Mouse (Mus musculus) embryonic facial prominence, embryonic 14.5 days (tissue): ENCODE measurements around the gene Gm21964. TPM values are rescaled to one million over a fixed set of nuclear protein-coding genes. Genes with fewer than 3 reads are reported as not detected.
A peak's percentile ranks its signal among the peaks of the same experiment; 100 is the strongest.

Experiments used
- ATAC-seq: fragments of 200-750 bp; cut with Nextera tagmentation; 2 replicates; pipeline ENCODE4 v1.8.0; 2017; ENCODE audit warnings: low read depth, moderate number of reproducible peaks, moderate TSS enrichment
- DNase-seq: peaks from one replicate; pipeline ENCODE4 v3.0.0-alpha.2; 2015; ENCODE audit warnings: low spot score
- H3K27ac ChIP-seq: fragments of 300-500 bp; sonication (generic); replicated peaks from 2 replicates; pipeline ENCODE4 v1.5.1; 2014; ENCODE audit warnings: low read depth, mild to moderate bottlenecking, low read length, moderate library complexity
- H3K27me3 ChIP-seq: fragments of 300-500 bp; sonication (generic); replicated peaks from 2 replicates; pipeline ENCODE4 v1.6.1; 2014; ENCODE audit warnings: low read length; ENCODE audit not compliant: control insufficient read depth, insufficient read depth
- H3K36me3 ChIP-seq: fragments of 300-500 bp; sonication (generic); 2 replicates; pipeline ENCODE4 v1.6.1; 2014; ENCODE audit warnings: low read length, mixed read lengths; ENCODE audit not compliant: control insufficient read depth, insufficient read depth
- H3K4me1 ChIP-seq: fragments of 300-500 bp; sonication (generic); 2 replicates; pipeline ENCODE4 v1.6.1; 2014; ENCODE audit warnings: antibody characterized with exemption, low read length; ENCODE audit not compliant: control insufficient read depth, insufficient read depth
- H3K4me2 ChIP-seq: fragments of 300-500 bp; sonication (generic); 2 replicates; pipeline ENCODE4 v1.6.1; 2014; ENCODE audit warnings: low read depth, mild to moderate bottlenecking, low read length, moderate library complexity, mixed read lengths
- H3K4me3 ChIP-seq: fragments of 300-500 bp; sonication (generic); 2 replicates; pipeline ENCODE4 v1.5.1; 2014; ENCODE audit warnings: low read depth, mild to moderate bottlenecking, low read length
- H3K9ac ChIP-seq: fragments of 300-500 bp; sonication (generic); 2 replicates; pipeline ENCODE4 v1.6.1; 2014; ENCODE audit warnings: low read depth, mild to moderate bottlenecking, low read length, moderate library complexity, mixed read lengths
- H3K9me3 ChIP-seq: fragments of 300-500 bp; sonication (generic); 2 replicates; pipeline ENCODE4 v1.6.1; 2016; ENCODE audit warnings: low read length; ENCODE audit not compliant: control insufficient read depth
- WGBS: fragments of 180-500 bp; shearing (Covaris S2); extraction: QIAGEN DNeasy Blood & Tissue Kit; methylation state at CpG from one replicate; pipeline ENCODE4 v1.1.7; 2014; 5-methylcytosine and 5-hydroxymethylcytosine counted together
- polyA plus RNA-seq: library from polyadenylated mRNA; unstranded; fragments of >200 nt; fragmentation: Nextera tagmentation; extraction: Ambion mirVana; gene quantifications from 2 replicates; pipeline ENCODE4 v1.2.1, GENCODE M21; 2014

Gene Gm21964
- polyA plus RNA-seq = not detected in 2 replicates

DNA sequence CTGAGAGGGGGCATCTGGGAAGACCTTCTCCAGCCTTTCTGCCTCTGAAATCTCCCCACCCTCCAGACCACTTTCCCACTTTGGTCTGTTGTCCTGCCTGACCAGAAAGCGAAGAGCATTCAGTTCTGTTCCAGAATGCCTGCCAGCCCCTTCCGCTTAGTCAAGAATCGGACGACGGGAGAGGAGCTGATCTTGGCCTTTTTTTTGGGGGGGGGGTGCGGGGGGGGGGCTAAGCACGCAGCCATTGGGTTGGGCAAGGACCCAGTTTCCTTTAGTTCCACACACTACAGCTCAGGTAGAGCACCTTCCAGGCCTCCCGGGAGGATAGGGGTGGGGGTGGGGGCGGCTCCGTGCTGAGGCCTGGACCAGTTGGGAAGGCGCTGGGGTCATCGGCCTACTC, at the start of gene Gm21964:
Gene Gm21964, plus strand, starts transcription at position 301 of the 400 bp plus-strand sequence.
- H3K4me1 ChIP-seq = no peaks in the 10 kb centered on the region
- no peaks in the 10 kb centered on the region for H3K36me3 ChIP-seq
- DNase-seq (no peak), ATAC-seq (no peak)
- no peaks in the 10 kb centered on the region for H3K9me3 ChIP-seq
- no peak within 1 kb of the TSS for H3K4me3 ChIP-seq
- H3K9ac ChIP-seq = no peak within 1 kb of the TSS
- no peak within 1 kb of the TSS for H3K4me2 ChIP-seq
- no peak within 1 kb of the TSS for H3K27ac ChIP-seq
- 82% methylated on average over 8 of the region's 12 CpGs for WGBS
- no peaks in the 10 kb centered on the region for H3K27me3 ChIP-seq

DNA sequence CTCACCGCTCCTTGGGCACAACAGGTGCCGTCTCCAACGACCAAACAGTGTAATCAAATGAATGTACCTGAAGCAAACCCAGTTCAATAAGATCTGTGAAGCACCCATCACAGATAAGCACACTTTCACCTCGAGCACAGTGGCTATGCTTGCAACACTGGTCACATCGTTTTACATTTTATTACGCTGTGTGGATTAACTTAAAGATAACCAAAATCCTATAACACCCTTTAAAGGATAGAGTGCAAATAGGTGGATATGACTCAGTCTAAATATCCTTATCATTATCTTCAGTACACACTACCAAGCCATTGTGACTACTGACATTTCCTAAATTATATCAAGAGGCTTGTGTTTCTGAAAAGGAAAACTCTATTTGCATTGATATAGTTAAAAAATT, 49.8 kb upstream of the Gm21964 start:
- no peak overlapping the region for H3K9ac ChIP-seq
- ATAC-seq (no peak), DNase-seq (no peak)
- H3K36me3 ChIP-seq = no peaks in the 10 kb centered on the region
- H3K9me3 ChIP-seq = no peaks in the 10 kb centered on the region
- no peak overlapping the region for H3K4me3 ChIP-seq
- WGBS = 81% methylated on average over 6 of the region's 6 CpGs
- no peaks in the 10 kb centered on the region for H3K4me1 ChIP-seq
- H3K4me2 ChIP-seq = no peak overlapping the region
- H3K27ac ChIP-seq = no peak overlapping the region
- no peaks in the 10 kb centered on the region for H3K27me3 ChIP-seq

- no peak overlapping the region for H3K27ac ChIP-seq
- ATAC-seq (no peak), DNase-seq (no peak)
- WGBS = 76% methylated on average over 8 of the region's 8 CpGs
- no peak overlapping the region for H3K4me3 ChIP-seq
- H3K4me2 ChIP-seq = no peak overlapping the region
- H3K9ac ChIP-seq = no peak overlapping the region
- no peaks in the 10 kb centered on the region for H3K4me1 ChIP-seq
- no peaks in the 10 kb centered on the region for H3K36me3 ChIP-seq
- H3K27me3 ChIP-seq = no peaks in the 10 kb centered on the region
- no peaks in the 10 kb centered on the region; the same call in 1 of the 2 replicates for H3K9me3 ChIP-seq
Observed at GRCm38 (mm10) chr8:110058207-110058606, 42.8 kb upstream of the Gm21964 start.

- Histone ChIP-seq H3K27me3 (no peaks in the 10 kb centered on the region), H3K36me3 (no peaks in the 10 kb centered on the region), H3K27ac (no peak overlapping the region), H3K4me2 (no peak overlapping the region), H3K4me3 (no peak overlapping the region), H3K4me1 (no peaks in the 10 kb centered on the region), H3K9ac (no peak overlapping the region), H3K9me3 (no peaks in the 10 kb centered on the region; the same call in 1 of the 2 replicates)
- no peak for DNase-seq
- ATAC-seq = no peak
- 83% methylated on average over 9 of the region's 9 CpGs for WGBS
Observed at GRCm38 (mm10) chr8:110064161-110064560, 36.8 kb upstream of the Gm21964 start.

DNA sequence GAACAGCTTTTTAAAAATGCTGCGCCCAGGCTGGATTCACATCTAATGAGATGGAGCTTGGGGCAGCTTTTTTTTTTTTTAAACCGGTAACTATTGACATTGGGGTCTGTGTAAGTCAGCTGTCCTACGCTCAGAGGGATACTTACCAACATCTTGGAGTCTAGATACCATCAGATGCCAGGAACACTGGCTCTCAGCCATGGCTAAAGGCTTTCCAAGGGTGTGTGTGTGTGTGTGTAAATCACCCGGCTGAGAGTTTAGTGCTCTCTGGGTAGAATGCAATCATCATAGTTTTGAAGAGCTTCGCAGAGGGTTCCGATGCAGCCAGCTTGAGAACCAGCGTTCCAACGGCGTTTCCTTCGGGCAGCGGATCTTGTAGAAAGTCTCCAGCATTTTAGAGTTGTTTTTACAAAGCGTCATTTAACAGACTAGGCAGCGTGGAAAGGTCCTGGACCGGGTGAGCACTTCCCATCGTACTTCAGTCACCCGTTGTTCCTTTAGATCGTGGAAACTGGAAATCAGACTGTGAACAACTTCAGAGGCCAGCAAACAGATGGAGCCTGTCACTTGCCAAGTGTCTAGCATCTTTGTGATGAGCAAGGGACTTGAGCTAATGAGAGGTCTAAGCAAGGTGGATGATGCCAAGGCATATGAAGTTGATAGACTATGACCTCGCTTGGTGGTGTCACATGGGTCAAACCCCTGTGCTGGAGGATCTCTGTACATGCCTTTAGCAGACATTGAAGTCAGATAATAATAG, 36.2 kb upstream of the Gm21964 start:
- 89% methylated on average over 18 of the region's 18 CpGs for WGBS
- no peaks in the 10 kb centered on the region for H3K4me1 ChIP-seq
- no peak overlapping the region for H3K4me3 ChIP-seq
- H3K27me3 ChIP-seq = no peaks in the 10 kb centered on the region
- DNase-seq (no peak), ATAC-seq (no peak)
- no peaks in the 10 kb centered on the region; the same call in 1 of the 2 replicates for H3K9me3 ChIP-seq
- H3K4me2 ChIP-seq = no peak overlapping the region
- no peaks in the 10 kb centered on the region for H3K36me3 ChIP-seq
- H3K9ac ChIP-seq = no peak overlapping the region
- no peak overlapping the region for H3K27ac ChIP-seq

- H3K4me2 ChIP-seq = no peak overlapping the region
- no peak overlapping the region for H3K4me3 ChIP-seq
- no peaks in the 10 kb centered on the region for H3K4me1 ChIP-seq
- 80% methylated on average over 4 of the region's 4 CpGs for WGBS
- no peaks in the 10 kb centered on the region for H3K27me3 ChIP-seq
- no peak overlapping the region for H3K9ac ChIP-seq
- no peak for DNase-seq
- no peaks in the 10 kb centered on the region; the same call in 1 of the 2 replicates for H3K9me3 ChIP-seq
- H3K27ac ChIP-seq = no peak overlapping the region
- no peak for ATAC-seq
- no peaks in the 10 kb centered on the region for H3K36me3 ChIP-seq
Observed at GRCm38 (mm10) chr8:110065676-110066075, 35.3 kb upstream of the Gm21964 start.

GRCm38 (mm10) chr8:110069706-110070105, 31.3 kb upstream of the Gm21964 start:
- no peak for DNase-seq
- no peak overlapping the region for H3K4me2 ChIP-seq
- no peaks in the 10 kb centered on the region for H3K27me3 ChIP-seq
- no peak overlapping the region for H3K4me3 ChIP-seq
- no peak overlapping the region for H3K9ac ChIP-seq
- H3K9me3 ChIP-seq = 0 out of 2 replicates have a peak, but pooled peaks cover 3% of the 10 kb centered on the region
- H3K36me3 ChIP-seq = no peaks in the 10 kb centered on the region
- no peaks in the 10 kb centered on the region for H3K4me1 ChIP-seq
- ATAC-seq = no peak
- WGBS = 75% methylated on average over 4 of the region's 4 CpGs
- H3K27ac ChIP-seq = no peak overlapping the region

DNA sequence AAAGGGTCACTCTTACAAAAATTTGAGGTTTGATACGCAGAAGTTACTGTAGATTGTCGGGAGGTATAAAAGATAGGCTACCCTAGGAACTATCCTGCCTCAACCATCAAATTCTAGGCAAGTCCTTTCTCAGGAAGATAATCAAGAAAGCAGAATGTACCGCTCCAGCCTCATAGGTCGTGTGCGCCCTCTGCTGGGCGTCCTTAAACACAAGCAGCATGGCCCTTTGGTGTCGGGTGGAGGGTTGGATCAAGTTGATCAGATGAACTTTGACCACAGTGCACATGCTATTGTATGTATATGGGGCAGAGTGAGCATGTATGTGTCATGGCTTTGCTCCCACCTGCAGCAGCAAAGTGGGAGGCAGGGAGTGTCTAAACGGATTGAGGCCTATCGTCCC, 29.4 kb upstream of the Gm21964 start:
- H3K27me3 ChIP-seq = no peaks in the 10 kb centered on the region
- H3K4me3 ChIP-seq = no peak overlapping the region
- 0 out of 2 replicates have a peak, but pooled peaks cover 3% of the 10 kb centered on the region for H3K9me3 ChIP-seq
- H3K4me1 ChIP-seq = no peaks in the 10 kb centered on the region
- peak; percentile 83 for DNase-seq
- WGBS = 14% methylated on average over 9 of the region's 9 CpGs
- no peak overlapping the region for H3K9ac ChIP-seq
- H3K27ac ChIP-seq = no peak overlapping the region
- H3K36me3 ChIP-seq = no peaks in the 10 kb centered on the region
- peak; percentile 55; the same call in 1 of the 2 replicates for ATAC-seq
- H3K4me2 ChIP-seq = no peak overlapping the region

- whole genome bisulfite sequencing = 76% methylated on average over 8 of the region's 8 CpGs
- H3K4me2 ChIP-seq = no peak overlapping the region
- H3K4me1 ChIP-seq = no peaks in the 10 kb centered on the region
- H3K27ac ChIP-seq = no peak overlapping the region
- 0 out of 2 replicates have a peak, but pooled peaks cover 3% of the 10 kb centered on the region for H3K9me3 ChIP-seq
- H3K9ac ChIP-seq = no peak overlapping the region
- no peak overlapping the region for H3K4me3 ChIP-seq
- DNase-seq = no peak
- ATAC-seq = no peak
- H3K36me3 ChIP-seq = no peaks in the 10 kb centered on the region
- H3K27me3 ChIP-seq = no peaks in the 10 kb centered on the region
Observed at GRCm38 (mm10) chr8:110074496-110074895, 26.5 kb upstream of the Gm21964 start.
